Mouse (Mus musculus) embryonic fibroblast, embryonic 13.5 days (primary cell): Measurements from ENCODE around the gene Emilin3.
A peak's percentile ranks its signal among the peaks of the same experiment; 100 is the strongest.

Experiments used
- CTCF ChIP-seq: IDR thresholded peaks from 2 replicates; pipeline ENCODE4 v1.5.1; 2011; ENCODE audit warnings: mild to moderate bottlenecking, control low read depth, low read length, moderate library complexity, borderline replicate concordance; ENCODE audit not compliant: insufficient read depth
- POLR2A ChIP-seq: IDR thresholded peaks from 2 replicates; pipeline ENCODE4 v1.6.1; 2011; ENCODE audit warnings: low read depth, mild to moderate bottlenecking, control low read depth, low read length, moderate library complexity

- TF ChIP-seq POLR2A, result no peak
- TF ChIP-seq CTCF, result peak; percentile 58; the same call in 1 of the 2 replicates
Observed at GRCm38 (mm10) chr2:160884830-160885229, 27.3 kb downstream of the Emilin3 start.
